Mouse (Mus musculus) 3T3-L1 (cell line): ENCODE measurements around the gene Dmbx1.
A peak's percentile ranks its signal among the peaks of the same experiment; 100 is the strongest.

Experiments
- DNase-seq: peaks from one replicate; pipeline ENCODE4 v3.0.0-alpha.2; 2015; ENCODE audit warnings: low read depth, low spot score

Dmbx1 gene

DNA sequence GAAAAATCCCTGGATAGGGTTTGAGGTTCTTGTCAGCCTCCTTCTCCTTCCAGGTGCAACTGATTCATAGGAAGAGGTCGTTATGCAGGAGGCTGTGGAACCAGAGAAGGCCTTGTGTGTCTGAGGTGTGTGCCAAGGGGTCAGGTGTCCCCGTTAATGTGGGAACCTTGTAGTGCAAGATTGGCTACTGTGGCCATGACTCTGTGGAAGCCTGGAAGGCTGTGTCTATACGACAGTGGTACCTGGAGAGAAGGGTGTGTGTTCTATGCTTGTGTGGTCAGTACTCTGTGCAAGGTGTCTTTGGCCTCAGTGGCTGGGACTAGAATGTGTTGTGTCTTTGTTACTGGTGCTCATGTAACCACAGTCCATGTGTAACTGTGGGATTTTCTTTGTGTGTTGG lies 955 bp upstream of the Dmbx1 start:
- no peak for DNase-seq

DNA sequence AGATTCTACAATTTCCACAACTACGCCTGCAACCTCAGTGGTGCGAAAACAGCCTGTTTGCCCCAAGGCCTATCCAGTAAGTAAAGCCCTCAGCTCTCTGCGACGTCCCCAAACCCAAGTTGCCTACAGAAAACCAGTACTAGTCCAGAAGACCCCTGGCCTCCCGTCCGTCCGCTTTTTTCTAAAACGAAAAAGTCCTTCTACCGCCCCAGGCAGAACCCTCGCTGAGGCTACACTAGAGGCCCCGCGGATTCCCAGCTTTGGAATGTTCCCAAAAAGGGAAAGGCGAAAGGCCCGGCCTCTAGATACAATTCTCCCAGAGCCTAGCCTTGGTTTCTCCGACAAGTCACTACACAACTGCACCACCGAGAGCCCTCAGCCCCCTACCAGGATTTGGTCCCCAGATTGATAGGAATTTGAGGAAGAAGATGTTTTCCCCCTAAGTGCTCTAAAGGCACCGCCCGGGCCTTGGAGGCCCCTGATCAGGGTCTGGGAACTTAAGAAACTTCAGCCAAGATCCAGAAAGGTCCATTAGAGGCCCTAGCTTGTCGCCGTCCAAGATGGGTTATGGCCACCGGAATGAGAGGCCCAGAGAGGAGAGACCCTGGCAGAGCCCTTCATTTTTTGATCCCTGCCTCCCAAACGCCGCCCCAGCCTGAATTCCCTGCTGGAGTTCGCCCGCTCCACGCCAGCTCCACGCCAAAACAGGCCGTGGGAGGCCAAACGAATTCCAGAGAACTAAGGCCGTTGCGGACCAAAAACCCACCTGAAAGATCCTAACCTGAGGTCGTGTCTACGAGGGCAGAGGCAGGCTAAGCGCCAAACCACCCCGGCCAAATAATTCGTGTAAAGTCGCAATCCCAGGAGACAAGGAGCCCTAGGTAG lies 1.2 kb downstream of the Dmbx1 start:
- no peak for DNase-seq

DNA sequence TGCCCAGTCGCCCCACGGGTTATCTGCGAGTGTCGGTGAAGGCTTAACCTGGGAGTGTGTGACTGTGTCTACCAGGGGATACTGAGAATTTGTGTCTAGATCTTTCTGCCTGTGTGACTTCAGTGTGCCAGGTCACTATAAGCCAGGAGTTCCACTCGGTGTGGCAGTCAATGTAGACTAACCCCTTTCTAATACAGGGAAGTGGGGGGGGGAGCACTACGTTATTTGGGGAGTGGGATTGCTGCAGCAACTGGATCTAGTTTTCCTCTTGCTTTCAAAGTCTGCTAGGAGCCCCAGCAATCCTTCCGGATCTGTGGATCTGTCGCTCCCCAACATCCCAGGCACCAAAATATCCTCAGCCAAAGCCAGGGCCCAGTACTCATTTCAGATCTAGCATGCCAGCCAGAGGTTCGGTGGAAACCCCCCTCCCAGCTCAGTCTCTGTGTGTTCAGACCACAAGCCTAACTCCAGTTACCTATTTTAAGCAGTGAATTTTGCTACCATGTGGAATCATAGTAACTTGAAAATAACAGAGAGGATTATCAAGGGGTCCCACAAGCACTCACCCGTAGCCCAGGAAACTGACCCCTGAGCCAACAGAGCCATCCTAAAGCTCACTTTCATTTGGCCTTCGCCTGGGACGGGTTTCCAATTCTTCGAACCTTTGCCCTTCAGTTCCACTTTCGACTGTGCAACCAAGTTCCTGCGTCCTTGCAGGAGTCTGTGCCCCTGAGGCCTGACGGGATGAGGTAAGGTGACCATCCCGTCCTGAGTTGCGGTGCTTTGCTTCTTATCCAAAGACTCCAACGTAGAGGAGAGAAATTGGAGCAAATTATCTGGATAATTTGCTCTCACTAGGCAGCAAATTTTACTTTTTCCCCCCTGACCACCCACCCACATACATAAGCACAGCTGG lies 2.4 kb downstream of the Dmbx1 start:
- no peak for DNase-seq

DNA sequence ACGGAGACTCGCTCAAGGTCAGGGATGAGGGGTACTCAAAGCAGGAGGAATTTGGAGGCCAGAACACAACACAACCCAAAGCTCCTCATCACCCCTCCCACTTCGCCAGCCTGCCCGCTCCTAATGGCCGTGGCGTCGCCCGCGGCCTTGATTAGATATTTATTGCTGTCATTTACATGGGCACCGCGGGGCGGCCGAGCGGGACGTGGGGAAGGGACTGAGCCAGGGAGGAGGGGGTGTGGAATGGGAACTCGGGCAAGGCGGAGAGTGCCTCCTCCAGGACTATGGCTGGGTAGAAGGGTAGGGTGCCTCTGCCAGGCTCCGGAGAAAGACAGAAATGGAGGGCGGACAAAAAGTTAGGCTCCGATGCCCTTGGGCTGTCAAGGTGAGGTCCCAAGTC lies 3.1 kb downstream of the Dmbx1 start:
- DNase-seq = no peak

DNA sequence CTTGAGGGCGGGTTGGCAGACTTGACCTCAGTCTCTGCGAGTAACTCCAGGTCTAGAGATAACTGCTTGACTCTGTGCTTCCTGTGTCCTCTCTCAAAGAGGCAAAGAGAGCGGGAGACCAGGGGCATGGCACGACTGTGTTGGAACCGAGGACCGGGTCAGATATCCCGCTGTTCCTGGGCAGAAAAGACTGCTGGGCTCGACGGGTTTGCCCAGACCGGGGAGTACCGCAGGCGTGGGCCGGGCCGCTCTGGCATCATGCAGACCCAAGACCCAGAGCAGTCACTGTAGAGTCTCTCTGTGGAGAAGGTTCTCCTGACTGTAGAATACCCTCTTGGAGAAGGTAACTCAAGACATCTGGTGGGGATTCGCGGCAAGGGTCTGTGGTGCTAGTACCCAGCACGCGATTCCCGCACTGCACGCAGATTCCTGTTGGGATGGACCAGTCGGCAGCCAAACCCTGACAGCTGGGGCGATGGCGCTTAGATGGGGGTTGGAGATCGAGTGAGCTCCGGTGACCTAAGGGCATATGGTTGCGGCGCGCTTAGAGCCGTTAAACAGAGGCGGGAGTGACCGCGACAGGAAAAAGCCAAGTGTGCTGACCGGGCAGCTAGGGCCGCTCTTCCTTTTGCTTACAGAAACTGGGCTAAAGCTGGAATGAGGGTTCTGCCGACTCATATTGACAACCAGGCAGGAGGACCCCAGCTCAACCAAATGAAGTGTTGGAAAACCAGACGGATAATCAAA lies 3.7 kb downstream of the Dmbx1 start:
- DNase-seq = no peak

DNA sequence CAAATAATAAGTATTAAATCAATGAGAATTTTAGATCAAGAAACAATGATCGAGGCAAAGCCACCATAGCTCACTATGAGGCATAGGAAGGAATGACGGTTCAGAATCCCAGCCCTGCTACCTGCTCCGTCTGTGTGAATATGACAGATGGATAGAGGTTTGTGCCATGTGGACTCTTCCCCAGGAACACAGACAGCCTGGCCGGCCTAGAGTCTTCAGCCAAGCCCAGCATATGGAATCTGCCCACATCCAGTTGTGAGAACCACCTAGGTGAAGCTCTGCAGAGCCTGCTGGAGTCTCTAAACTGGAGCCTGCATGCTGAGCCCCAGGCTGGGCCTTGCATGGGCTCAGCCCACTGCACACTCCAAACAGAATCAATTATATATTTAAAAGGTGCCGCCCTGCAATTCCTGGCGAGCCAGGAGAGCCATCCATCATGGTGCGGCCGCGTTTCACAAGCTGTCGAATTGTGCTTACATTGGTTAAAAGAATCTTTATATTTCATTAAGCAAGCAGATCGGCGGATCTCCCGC lies 8.1 kb downstream of the Dmbx1 start:
- DNase-seq = no peak

DNA sequence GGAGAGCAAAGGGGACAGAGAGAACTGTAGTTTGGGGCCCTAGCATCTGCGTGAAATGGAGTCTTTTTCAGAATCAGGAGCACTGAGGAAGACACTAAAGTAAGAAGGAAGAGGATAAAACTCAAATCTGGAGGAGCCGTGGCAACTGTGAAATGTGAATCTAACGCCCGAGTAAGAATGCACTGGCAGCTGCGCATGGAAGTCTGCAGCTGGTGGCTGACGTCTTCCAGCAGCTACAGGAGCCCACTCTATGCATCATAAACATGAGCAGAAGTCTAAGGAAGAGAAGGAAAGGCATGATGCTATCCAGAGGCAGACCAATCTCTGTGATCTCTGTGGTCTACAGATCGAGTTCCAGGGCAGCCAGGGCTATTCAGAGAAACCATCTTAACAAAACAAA lies 12.1 kb downstream of the Dmbx1 start:
- no peak for DNase-seq

DNA sequence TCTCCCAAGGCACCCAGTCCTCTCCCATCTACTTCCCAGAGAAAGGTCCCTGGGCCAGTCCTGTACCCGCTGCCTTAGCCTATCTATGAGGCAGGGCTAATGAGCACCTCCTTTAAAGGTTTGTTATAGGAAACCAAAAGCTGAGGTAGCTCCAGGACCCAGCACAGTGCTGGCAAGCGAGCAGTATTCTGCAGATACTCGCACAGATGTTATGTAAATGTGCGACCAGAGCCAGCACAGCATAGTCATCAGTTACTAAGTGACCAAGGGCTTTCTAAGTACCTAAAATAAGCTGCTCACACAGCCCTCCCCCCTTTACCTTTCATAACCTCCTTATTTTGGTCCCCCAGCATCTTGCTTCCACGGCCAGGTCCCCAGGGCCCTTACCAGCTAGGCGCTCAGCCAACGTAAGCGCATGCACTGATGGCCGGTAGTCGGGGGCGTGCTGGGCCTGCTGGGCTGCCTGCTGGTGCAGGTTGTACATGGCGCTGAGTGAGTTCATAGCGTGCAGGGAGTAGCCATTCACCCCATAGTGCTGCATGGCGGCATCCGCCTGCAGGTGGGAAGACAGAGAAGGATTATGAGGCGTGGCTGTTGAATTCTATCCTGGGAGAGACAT lies 16.4 kb downstream of the Dmbx1 start:
- peak; percentile 62 for DNase-seq

DNA sequence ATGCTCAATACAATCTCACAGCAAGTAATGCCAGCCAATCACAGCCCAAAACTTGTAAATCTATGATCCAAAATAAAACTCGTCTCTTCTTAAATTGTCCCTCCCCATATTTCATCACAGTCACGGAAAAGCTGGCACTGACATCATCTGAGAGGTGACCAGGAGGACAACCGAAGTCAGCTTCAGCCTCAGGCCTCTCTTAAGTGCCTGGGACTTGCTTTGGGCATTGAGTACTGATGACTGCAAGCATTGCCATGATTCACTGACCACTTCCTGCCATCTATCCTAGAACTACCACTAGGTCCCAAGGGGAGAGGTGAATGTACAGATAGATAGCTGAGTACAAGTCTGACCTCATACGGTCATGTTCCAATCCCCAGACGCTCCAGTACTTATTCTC lies 17.0 kb downstream of the Dmbx1 start:
- DNase-seq = peak; percentile 95

DNA sequence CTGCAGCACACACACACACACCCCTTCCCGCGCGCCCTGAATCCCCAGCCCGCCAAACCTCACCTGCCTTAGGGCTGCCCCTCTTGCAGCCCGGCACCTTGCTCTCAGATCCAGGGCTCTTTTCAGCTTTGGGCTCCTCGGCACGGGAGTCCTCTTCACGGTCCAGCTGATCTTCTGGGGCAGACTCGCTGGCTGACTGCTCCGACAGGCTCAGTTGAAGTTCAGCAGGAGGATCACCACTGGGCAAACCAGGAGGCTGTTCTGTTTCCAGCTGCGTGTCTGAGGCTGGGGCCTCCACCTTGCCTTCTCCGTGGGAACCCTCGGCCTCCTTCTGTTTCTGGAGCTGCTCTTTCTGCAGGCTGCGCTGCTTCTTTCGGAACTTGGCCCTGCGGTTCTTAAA lies 19.8 kb downstream of the Dmbx1 start:
- DNase-seq = no peak

DNA sequence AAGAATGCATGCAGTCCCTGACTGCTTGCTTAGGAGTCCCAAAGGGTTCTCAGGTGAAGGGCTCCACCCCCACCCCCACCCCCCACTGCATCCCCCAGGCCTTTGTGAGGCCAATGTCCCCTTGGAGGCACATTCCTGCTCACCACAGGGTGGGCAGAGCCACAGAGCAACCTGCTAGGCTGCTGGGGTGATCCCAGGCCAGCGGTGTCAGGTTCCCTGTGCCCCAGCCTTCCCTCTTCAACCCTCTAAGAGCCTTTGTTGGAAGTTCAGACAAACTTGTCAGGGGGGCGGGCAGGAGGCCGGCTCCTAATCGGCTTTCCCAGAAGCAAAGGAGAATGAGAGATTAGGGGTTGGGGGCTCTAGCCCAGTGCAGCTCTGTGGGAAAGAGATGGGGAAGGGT lies 28.1 kb downstream of the Dmbx1 start:
- no peak for DNase-seq

DNA sequence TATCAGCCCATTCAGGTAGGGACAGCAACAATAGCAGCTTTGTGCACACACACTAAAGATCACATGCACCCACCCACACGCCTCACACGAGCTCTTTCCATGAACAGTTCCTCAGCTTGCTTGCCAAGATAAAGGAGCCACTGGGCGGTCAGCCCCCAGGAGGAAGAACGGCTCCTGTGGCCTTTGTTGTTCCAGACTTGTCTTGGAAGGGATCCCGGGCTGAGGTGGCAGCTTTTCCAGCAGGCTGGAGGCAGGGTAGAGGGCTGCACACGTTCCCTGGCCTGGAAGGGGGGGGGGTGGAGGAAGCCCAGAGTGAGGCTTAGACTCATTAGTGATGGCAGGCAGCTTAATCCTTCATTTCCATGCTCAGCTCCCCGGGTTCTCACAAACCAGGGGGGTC lies 31.1 kb downstream of the Dmbx1 start:
- peak; percentile 44 for DNase-seq

DNA sequence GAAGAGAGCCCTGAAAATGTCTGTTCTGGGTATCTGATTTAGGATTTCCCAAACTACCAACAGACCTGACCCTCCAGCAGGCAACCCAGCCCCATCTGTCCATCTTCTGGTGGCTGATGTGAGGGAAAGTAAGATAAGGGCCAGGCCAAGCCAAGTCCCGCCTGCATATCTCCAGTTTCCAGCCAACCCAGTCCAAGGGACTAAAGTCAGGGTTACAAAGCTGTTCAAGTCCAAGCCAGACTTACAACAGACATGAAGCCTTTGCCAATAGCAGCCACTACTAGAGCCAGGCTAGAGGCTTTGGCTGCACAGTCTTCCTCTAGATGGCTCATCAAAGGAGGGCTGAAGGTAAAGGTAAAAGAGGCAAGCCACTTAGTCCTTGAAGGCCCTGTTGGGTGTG lies 31.7 kb downstream of the Dmbx1 start:
- DNase-seq = peak; percentile 27

DNA sequence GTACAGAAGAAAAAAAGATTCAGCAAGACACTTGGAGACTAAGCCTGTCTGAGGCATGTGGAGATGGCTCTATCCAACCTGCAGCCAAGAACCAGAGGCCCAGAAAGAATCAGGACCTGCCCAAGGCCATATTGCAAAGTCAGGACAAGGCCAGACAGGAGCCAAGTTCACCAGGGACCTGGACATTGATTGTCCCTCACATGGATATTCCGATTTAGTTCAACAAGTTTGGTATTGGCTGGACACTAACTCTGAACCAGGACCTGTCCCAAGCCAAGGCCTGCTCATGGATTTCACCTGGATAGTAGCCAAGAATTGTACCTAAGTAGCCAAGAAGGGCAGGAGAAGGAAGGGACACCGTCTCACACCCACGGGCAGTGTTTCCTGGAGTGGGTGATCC lies 32.9 kb downstream of the Dmbx1 start:
- DNase-seq = no peak

DNA sequence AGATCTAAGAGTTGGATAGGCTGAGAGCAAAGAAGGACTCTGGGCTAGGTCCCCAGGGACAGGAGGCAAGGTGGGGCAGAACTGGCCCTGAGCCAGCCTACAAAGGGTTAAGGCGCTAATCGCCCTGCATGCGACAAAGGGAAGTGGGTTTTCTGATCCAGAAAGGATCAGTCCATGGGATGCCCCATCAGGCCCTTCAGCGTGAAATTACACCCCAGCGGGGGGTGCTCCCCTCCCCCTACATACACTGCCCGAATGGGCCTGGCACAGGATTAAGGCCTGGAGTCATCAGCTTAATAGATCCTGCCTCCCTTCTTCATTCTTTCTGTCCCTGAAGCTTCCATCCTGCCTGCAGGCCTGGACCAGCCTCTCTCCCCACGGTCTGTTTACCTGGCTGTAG lies 34.0 kb downstream of the Dmbx1 start:
- DNase-seq = no peak

DNA sequence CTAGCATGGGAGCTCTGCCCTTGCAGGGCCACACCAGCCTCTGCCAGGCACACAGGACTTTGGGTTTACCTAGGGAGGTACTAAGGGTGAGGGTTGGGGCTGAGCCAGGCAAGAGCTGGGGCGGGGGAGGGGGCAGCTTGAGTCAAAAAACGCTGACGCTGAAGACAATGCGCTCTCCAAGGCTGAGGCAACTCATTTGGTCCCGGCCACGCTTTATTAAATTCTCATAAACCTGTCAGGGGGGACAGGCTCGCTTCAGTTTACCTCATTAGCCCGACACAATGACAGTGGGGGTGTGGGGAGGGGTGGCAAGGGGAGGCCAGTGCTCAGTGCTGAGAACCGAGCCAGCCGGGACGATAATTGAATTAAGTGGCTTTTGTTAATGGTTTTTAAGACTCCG lies 35.4 kb downstream of the Dmbx1 start:
- DNase-seq = no peak

DNA sequence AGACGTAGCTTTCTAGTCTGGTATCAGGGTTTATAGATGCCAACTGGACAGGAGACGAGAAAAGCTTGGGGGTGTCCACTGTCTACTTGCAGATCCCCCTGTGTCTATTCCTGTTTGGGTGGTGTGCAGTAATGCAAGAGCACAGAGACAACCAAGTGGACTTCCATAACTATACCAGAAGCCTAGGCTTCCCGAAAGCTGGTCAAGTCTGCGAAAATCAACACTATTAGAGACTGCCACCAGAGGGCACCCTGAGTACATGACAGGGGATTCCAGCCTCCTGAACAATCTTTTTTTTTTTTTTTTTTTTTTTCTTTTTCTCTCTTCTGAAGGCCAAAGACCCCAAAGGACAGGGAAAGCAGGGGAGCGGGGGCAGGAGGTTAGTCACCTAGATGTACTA lies 36.9 kb downstream of the Dmbx1 start:
- peak; percentile 87 for DNase-seq

DNA sequence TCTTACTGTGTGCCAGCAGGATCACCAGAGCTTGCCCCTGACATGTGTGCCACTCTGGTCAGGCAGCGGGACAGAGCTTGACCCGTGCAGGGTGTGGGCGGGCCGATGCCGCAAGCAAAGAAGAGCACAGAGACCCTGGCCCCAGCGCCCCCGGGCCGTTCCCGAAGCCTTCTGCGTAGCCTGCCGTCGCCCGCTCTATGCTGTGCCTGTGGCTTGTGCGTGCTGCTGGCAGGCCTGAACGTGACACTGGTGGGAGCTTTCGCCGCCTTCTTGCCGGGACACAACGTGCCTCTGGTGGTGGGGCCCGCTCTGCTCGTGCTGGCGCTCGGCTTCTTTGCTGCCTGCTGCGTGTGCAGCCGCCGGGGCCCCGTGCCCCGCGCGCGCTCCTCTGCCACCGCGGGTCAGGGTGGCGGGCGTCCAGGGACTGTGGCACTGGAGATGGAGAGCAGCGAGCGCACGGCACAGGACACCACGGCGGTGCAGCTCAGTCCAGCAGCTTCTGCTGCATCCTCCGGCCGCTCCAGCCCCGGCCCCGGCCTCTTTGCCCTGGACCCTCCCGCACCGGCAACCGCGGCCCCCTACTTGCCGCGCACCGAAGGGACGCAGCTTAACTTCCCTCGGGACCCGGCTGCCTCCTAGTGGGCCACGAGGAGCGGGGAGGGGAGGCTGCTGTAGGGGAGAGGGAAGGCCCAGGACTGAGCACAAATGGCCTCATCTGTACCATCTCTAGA lies 41.7 kb downstream of the Dmbx1 start:
- DNase-seq = no peak

DNA sequence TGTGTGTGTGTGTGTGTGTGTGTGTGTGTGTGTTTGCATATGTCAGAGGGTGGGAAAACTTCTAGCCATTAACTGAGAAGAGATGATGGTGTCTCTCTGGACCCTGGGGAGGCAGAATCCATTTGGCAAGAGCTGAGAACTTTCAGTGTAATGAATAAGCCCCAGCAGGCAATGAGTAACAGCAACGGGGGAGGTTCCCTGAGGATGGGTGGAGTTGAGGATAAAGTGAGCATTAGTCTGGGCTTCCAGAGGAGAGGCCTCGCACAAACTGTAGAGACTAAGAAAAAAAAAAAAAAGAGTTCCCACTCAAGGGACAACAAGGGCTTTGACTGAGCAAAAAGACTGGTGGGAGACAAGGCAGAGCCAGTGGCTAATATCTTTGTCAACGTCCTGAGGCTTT lies 45.4 kb downstream of the Dmbx1 start:
- peak; percentile 46 for DNase-seq

DNA sequence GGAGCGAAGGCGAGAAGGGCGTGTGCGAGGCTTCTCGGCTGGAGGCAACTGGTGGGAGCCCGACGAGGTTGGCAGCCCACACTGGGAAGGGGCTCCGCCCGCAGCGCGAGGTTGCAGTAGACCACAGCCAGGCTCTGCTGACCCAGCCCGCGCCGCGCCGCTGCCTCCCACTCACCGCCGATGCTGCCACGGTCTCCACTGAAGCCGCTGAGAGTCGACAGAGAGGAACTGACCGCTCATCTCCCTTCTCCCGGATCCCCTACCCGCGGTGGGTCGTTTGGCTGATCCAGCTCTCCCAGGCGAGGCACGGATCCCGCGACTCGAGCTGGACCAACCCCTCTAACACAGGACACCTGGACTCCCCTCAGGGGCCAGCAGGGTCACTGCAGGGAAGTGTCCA lies 49.2 kb downstream of the Dmbx1 start, which contains the start of gene 6430628N08Rik:
Gene 6430628N08Rik (plus strand): TSS at position 113 of the 400 bp plus-strand sequence.
- DNase-seq = no peak

DNA sequence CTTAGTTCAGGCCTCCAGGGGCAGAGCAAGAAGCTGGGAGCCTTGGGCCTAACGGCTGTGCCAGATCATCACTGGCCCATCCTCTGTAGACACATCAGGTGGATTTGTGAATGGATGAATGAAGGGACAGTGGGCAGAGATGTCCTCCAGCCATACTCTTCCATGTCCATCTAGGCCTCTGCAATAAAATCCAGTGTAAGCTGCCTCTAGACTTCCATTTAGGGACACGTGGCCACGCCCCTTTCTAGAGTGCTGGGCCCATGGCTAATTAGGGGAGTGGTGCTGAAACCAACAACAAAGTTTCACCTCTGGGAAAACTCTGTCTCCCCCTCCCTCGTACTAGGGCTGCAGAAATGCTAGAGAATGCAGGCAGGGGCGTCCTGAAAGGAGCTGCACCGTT lies 49.7 kb downstream of the Dmbx1 start:
- DNase-seq = no peak
